Mouse (Mus musculus): ENCODE data around the gene Rab27a. TPM values are rescaled to one million over a fixed set of nuclear protein-coding genes. Genes with fewer than 3 reads are reported as not detected.

Gene Rab27a
- total and polyA plus RNA-seq, 2 experiments from 2014 or later, result 1.7 to 4.0 TPM

DNA sequence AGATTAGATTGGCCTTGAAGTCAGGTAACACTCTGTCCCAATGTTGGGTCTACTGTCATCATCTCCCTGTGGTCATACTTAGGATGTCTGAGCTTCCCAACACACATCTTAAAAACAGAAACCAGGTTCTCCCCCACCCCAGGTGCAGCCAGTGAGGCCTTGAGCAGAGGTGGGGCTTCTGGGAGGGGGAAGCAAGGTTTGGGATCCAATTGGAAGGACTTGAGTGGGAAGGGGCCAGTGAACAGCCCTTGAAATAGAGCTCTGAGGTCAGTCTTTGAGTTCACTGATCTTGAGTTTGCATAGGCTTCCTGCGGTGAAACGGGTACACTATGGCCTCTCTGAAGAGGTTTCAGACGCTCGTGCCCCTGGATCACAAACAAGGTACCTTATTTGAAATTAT is 57.5 kb downstream of the Rab27a start, which contains the start of gene Gm20509:
Gm20509 (plus strand) TSS at position 290 of the 400 bp plus-strand sequence.
- peaks cover 24% of the 10 kb centered on the region for H3K27me3 ChIP-seq (ENCODE audit: control insufficient read depth, insufficient read depth, low read length)

GRCm38 (mm10) chr9:73103159-73103879 is 58.7 kb downstream of the Rab27a start:
- H3K4me3 ChIP-seq (ENCODE audit: low read depth, low read length), result peak overlapping the region; percentile 47
- peak overlapping the region; percentile 45 for H3K9ac ChIP-seq (replicated peaks; ENCODE audit: low read depth, low read length)
- H3K27ac ChIP-seq (ENCODE audit: low read depth), result no peak overlapping the region
- peaks cover 24% of the 10 kb centered on the region for H3K27me3 ChIP-seq (ENCODE audit: control insufficient read depth, insufficient read depth, low read length)
- no peaks in the 10 kb centered on the region for H3K36me3 ChIP-seq (replicated peaks; ENCODE audit: control insufficient read depth, insufficient read depth, low read length)
- peaks cover 9% of the 10 kb centered on the region; the same call in 1 of the 2 replicates for H3K4me1 ChIP-seq (ENCODE audit: control insufficient read depth, insufficient read depth)
- no peak for DNase-seq (ENCODE audit: low spot score)
- H3K9me3 ChIP-seq (replicated peaks; ENCODE audit: control insufficient read depth, low read length), result no peaks in the 10 kb centered on the region
- peak; percentile 30 for ATAC-seq (ENCODE audit: insufficient read depth, low read depth)
- H3K4me2 ChIP-seq (ENCODE audit: low read depth, low read length), result peak overlapping the region; percentile 83
- 6% methylated on average over 60 of the region's 60 CpGs for WGBS
- TF ChIP-seq EP300 (IDR thresholded peaks at IDR 0.05; ENCODE audit: low read depth) (no peak), CTCF (IDR thresholded peaks at IDR 0.05; ENCODE audit: low read depth) (no peak)

More for the DNA sequence above, 57.5 kb downstream of the Rab27a start, which contains the start of gene Gm20509:
- WGBS, result 94% methylated on average over 4 of the region's 4 CpGs
- Histone ChIP-seq H3K4me3 (ENCODE audit: low read depth, low read length) (peak within 1 kb of the TSS; percentile 47), H3K4me2 (ENCODE audit: low read depth, low read length) (peak within 1 kb of the TSS; percentile 83), H3K27ac (ENCODE audit: low read depth) (no peak within 1 kb of the TSS), H3K9me3 (replicated peaks; ENCODE audit: control insufficient read depth, low read length) (no peaks in the 10 kb centered on the region), H3K36me3 (replicated peaks; ENCODE audit: control insufficient read depth, insufficient read depth, low read length) (no peaks in the 10 kb centered on the region), H3K4me1 (ENCODE audit: control insufficient read depth, insufficient read depth) (peaks cover 9% of the 10 kb centered on the region; the same call in 1 of the 2 replicates), H3K9ac (replicated peaks; ENCODE audit: low read depth, low read length) (peak within 1 kb of the TSS; percentile 45)
- DNase-seq (ENCODE audit: low spot score) (no peak), ATAC-seq (ENCODE audit: insufficient read depth, low read depth) (no peak)
- no peak for TF ChIP-seq CTCF (IDR thresholded peaks at IDR 0.05; ENCODE audit: low read depth)
- TF ChIP-seq EP300 (IDR thresholded peaks at IDR 0.05; ENCODE audit: low read depth), result no peak

DNA sequence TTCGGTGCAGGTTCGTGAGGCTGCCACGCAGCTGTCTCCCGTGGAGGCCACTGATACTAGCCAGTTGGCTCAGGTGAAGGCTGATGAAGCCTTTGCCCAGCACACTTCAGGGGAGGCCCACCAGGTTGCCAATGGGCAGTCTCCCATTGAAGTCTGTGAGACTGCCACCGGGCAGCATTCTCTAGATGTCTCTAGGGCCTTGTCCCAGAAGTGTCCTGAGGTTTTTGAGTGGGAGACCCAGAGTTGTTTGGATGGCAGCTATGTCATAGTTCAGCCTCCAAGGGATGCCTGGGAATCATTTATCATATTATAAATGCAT is 59.2 kb downstream of the Rab27a start:
- H3K36me3 ChIP-seq (replicated peaks; ENCODE audit: control insufficient read depth, insufficient read depth, low read length), result no peaks in the 10 kb centered on the region
- ATAC-seq (ENCODE audit: insufficient read depth, low read depth), result 0 out of 2 replicates have a peak, but pooled peaks have one; percentile 4
- peaks cover 9% of the 10 kb centered on the region; the same call in 1 of the 2 replicates for H3K4me1 ChIP-seq (ENCODE audit: control insufficient read depth, insufficient read depth)
- TF ChIP-seq CTCF (IDR thresholded peaks at IDR 0.05; ENCODE audit: low read depth), result no peak
- TF ChIP-seq EP300 (IDR thresholded peaks at IDR 0.05; ENCODE audit: low read depth), result no peak
- 40% methylated on average over 5 of the region's 5 CpGs for WGBS
- no peaks in the 10 kb centered on the region for H3K9me3 ChIP-seq (replicated peaks; ENCODE audit: control insufficient read depth, low read length)
- H3K4me2 ChIP-seq (ENCODE audit: low read depth, low read length), result peak overlapping the region; percentile 83
- H3K4me3 ChIP-seq (ENCODE audit: low read depth, low read length), result peak overlapping the region; percentile 47
- no peak overlapping the region; the same call in 1 of the 2 replicates for H3K9ac ChIP-seq (replicated peaks; ENCODE audit: low read depth, low read length)
- H3K27me3 ChIP-seq (ENCODE audit: control insufficient read depth, insufficient read depth, low read length), result peaks cover 24% of the 10 kb centered on the region
- DNase-seq (ENCODE audit: low spot score), result no peak
- no peak overlapping the region for H3K27ac ChIP-seq (ENCODE audit: low read depth)

DNA sequence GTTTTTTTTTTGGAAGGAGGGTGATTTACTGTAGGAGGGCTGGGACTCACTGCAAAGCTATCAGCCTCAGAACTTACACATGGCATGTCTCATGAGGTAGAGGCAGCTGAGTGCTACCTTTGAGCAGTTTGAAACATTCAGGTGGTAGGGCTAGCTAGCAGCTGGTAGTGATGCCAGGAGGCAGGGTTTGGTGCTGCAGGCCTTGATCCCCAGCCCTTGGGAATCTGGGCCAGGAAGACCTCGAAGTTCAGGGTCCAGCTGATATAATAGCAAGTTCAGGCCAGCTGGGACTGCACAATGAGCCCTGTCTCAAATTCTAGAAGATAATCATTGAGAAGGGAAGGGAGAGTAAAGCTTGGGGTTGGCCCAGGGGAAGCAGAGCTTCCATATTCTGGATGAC is 60.5 kb downstream of the Rab27a start:
- DNase-seq (ENCODE audit: low spot score) (no peak), ATAC-seq (ENCODE audit: insufficient read depth, low read depth) (no peak)
- H3K36me3 ChIP-seq (replicated peaks; ENCODE audit: control insufficient read depth, insufficient read depth, low read length), result no peaks in the 10 kb centered on the region
- TF ChIP-seq CTCF (IDR thresholded peaks at IDR 0.05; ENCODE audit: low read depth) (no peak), EP300 (IDR thresholded peaks at IDR 0.05; ENCODE audit: low read depth) (no peak)
- H3K4me2 ChIP-seq (ENCODE audit: low read depth, low read length), result no peak overlapping the region
- peaks cover 9% of the 10 kb centered on the region; the same call in 1 of the 2 replicates for H3K4me1 ChIP-seq (ENCODE audit: control insufficient read depth, insufficient read depth)
- H3K4me3 ChIP-seq (ENCODE audit: low read depth, low read length), result no peak overlapping the region
- no peaks in the 10 kb centered on the region for H3K9me3 ChIP-seq (replicated peaks; ENCODE audit: control insufficient read depth, low read length)
- peaks cover 24% of the 10 kb centered on the region for H3K27me3 ChIP-seq (ENCODE audit: control insufficient read depth, insufficient read depth, low read length)
- H3K27ac ChIP-seq (ENCODE audit: low read depth), result no peak overlapping the region
- 59% methylated on average over 1 of the region's 1 CpGs for WGBS
- H3K9ac ChIP-seq (replicated peaks; ENCODE audit: low read depth, low read length), result no peak overlapping the region

GRCm38 (mm10) chr9:73105771-73106170 is 61.1 kb downstream of the Rab27a start:
- Histone ChIP-seq H3K9ac (replicated peaks; ENCODE audit: low read depth, low read length) (no peak overlapping the region), H3K4me2 (ENCODE audit: low read depth, low read length) (no peak overlapping the region), H3K4me1 (ENCODE audit: control insufficient read depth, insufficient read depth) (peaks cover 9% of the 10 kb centered on the region; the same call in 1 of the 2 replicates), H3K27ac (ENCODE audit: low read depth) (no peak overlapping the region), H3K4me3 (ENCODE audit: low read depth, low read length) (no peak overlapping the region), H3K36me3 (replicated peaks; ENCODE audit: control insufficient read depth, insufficient read depth, low read length) (no peaks in the 10 kb centered on the region), H3K27me3 (ENCODE audit: control insufficient read depth, insufficient read depth, low read length) (peaks cover 24% of the 10 kb centered on the region), H3K9me3 (replicated peaks; ENCODE audit: control insufficient read depth, low read length) (no peaks in the 10 kb centered on the region)
- TF ChIP-seq EP300 (IDR thresholded peaks at IDR 0.05; ENCODE audit: low read depth) (no peak), CTCF (IDR thresholded peaks at IDR 0.05; ENCODE audit: low read depth) (no peak)
- DNase-seq (ENCODE audit: low spot score) (no peak), ATAC-seq (ENCODE audit: insufficient read depth, low read depth) (no peak)

All from heart, postnatal 0 days (tissue).